Mouse (Mus musculus) spleen, adult 2 months (tissue): Measurements from ENCODE around the gene Cnpy3. TPM values are rescaled to one million over a fixed set of nuclear protein-coding genes. Genes with fewer than 3 reads are reported as not detected.
"Not testable (repeated sequence)": the region's sequence is repeated elsewhere in the genome, so short reads cannot be mapped to it uniquely, and the experiment has no call there.

Source experiments
- DNase-seq, 2 experiments: peaks; one replicate each; pipeline versions ENCODE4 v3.0.0 to v3.0.0-alpha.2; 2012 to 2021; ENCODE audit warnings: low spot score in 2 of 2, low read depth in 1 of 2
- H3K27ac ChIP-seq: fragments of 200-500 bp; 2 replicates; pipeline ENCODE4 v1.5.1; 2012; ENCODE audit warnings: low read length, inconsistent platforms; ENCODE audit not compliant: insufficient read depth
- H3K27me3 ChIP-seq: fragments of 200-500 bp; 2 replicates; pipeline ENCODE4 v1.6.1; 2012; ENCODE audit warnings: mild to moderate bottlenecking, moderate library complexity, low read length, inconsistent platforms; ENCODE audit not compliant: control insufficient read depth, insufficient read depth
- H3K36me3 ChIP-seq: fragments of 200-500 bp; 2 replicates; pipeline ENCODE4 v1.6.1; 2012; ENCODE audit warnings: mild to moderate bottlenecking, low read length, inconsistent platforms; ENCODE audit not compliant: control insufficient read depth, insufficient read depth
- H3K4me1 ChIP-seq: fragments of 200-500 bp; 2 replicates; pipeline ENCODE4 v1.6.1; 2011; ENCODE audit warnings: inconsistent platforms; ENCODE audit not compliant: control insufficient read depth, insufficient read depth, insufficient read length
- H3K4me3 ChIP-seq: fragments of 200-500 bp; 2 replicates; pipeline ENCODE4 v1.5.1; 2011; ENCODE audit warnings: mild to moderate bottlenecking, inconsistent platforms; ENCODE audit not compliant: insufficient read depth, insufficient read length; ENCODE audit errors: extremely low read depth
- CTCF ChIP-seq: fragments of 200-500 bp; IDR thresholded peaks from 2 replicates; pipeline ENCODE4 v1.5.1; 2011; ENCODE audit warnings: mild to moderate bottlenecking, inconsistent platforms; ENCODE audit not compliant: insufficient read depth, insufficient read length, insufficient replicate concordance; ENCODE audit errors: extremely low read depth
- POLR2A ChIP-seq: fragments of 200-500 bp; IDR thresholded peaks from 2 replicates; pipeline ENCODE4 v1.6.1; 2011; ENCODE audit warnings: low read depth, low read length, inconsistent platforms
- WGBS: fragments of 180-500 bp; shearing (Covaris S2); methylation state at CpG from one replicate; pipeline ENCODE4 v1.1.7; 2018; 5-methylcytosine and 5-hydroxymethylcytosine counted together
- polyA plus RNA-seq: library from polyadenylated mRNA; depleted of rRNA; stranded (reverse); fragments of >200 nt; gene quantifications from 2 replicates; pipeline ENCODE4 v1.2.3, GENCODE M21; 2012

The Cnpy3 gene
- polyA plus RNA-seq, 1 experiment: 55.6 TPM

DNA sequence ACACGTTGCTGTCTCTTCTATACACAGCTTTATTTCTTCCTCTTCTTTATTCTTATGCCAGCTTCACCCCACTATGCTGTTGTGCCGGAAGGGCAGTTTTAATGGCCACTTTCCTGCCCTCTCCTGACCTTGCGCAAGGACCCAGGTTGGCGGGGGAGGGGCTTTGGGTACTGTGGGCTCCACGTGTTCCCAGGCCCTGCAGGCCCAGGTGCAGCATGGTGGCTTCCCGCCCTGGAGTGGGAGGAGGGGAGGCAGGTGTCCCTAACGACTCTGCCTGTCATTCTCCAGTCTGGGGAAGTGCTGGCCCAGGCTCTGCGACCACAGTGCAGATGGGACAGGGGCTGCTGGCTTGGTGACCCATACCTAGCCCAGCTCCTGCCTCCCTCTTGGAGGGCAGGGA lies 15.9 kb upstream of the Cnpy3 start:
- H3K36me3 ChIP-seq: no peaks in the 10 kb centered on the region
- H3K4me3 ChIP-seq: no peak overlapping the region
- no peaks in the 10 kb centered on the region for H3K4me1 ChIP-seq
- TF ChIP-seq POLR2A (no peak), CTCF (no peak)
- DNase-seq: no peak
- 37% methylated on average over 8 of the region's 8 CpGs for WGBS
- H3K27ac ChIP-seq: no peak overlapping the region
- no peaks in the 10 kb centered on the region for H3K27me3 ChIP-seq

GRCm38 (mm10) chr17:46764916-46765315 lies 12.9 kb upstream of the Cnpy3 start:
- H3K27me3 ChIP-seq, H3K4me1 ChIP-seq, H3K4me3 ChIP-seq, H3K27ac ChIP-seq, H3K36me3 ChIP-seq, DNase-seq: not testable (repeated sequence)
- WGBS: 84% methylated on average over 9 of the region's 9 CpGs

GRCm38 (mm10) chr17:46763544-46763943 lies 11.5 kb upstream of the Cnpy3 start, which contains the start of gene Ptcra:
TSS of gene Ptcra (minus strand) at chr17:46763712.
- no peak for TF ChIP-seq CTCF
- TF ChIP-seq POLR2A: no peak
- WGBS: 66% methylated on average over 2 of the region's 2 CpGs
- H3K4me1 ChIP-seq: no peaks in the 10 kb centered on the region
- DNase-seq: no peak
- H3K27ac ChIP-seq: no peak within 1 kb of the TSS
- no peaks in the 10 kb centered on the region for H3K27me3 ChIP-seq
- H3K36me3 ChIP-seq: no peaks in the 10 kb centered on the region
- no peak within 1 kb of the TSS for H3K4me3 ChIP-seq

DNA sequence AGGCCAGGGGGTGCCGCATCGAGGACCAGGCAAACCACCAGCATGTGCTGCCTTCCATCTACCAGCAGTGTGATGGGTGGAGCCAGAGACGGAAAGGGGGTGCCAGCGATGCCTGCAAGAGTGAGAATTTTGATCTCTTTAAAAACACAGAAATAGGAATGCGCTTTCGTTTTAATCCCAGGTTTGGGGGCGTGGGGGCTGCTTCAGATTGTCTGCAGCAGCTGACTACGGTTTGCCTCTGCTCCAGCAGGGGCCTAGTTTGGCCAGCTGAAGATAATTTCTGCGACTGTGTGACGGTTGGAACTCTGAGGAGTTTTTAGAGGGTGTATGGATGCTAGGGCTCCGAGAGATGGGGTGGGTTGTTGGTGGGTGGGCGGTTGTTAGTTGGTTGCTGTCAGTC lies 6.7 kb upstream of the Cnpy3 start:
- Histone ChIP-seq H3K4me3 (no peak overlapping the region), H3K36me3 (no peaks in the 10 kb centered on the region), H3K4me1 (no peaks in the 10 kb centered on the region), H3K27ac (no peak overlapping the region), H3K27me3 (no peaks in the 10 kb centered on the region)
- no peak for TF ChIP-seq POLR2A
- TF ChIP-seq CTCF: no peak
- 90% methylated on average over 12 of the region's 12 CpGs for WGBS
- no peak for DNase-seq

DNA sequence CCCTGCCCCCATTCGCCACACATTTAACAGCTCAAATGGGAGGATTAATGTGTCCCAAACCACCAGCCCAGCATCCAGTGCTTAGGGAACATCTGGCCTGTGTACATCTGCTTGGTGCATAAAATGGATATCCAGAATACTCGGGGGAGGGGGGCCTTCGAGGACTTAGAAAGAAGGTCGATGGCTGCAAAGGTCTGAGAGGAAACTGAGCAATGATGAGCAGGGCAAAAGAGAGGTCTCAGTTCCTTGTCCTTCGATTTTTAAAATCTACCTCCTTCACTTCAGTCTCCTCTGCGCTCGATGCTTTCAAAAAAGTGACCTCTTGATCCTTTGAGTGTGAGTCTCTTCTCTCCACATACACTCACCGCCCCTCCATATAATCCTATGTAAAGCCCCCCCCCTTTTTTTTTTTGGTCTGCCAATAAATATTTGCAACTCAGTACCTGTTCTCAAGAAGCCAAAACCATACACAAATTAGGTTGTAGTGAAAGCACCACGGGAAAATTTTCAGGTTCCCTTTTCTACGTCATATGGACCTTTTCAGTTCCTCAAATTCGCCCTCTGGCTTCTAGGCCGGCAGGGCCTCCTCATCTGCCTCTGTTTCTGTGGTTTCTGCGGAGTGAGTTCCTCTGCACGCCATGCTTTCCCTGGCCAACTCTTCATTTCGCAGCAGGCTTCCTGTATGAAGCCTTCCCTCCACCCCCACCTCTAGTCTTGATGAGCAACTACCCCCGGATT lies 789 bp downstream of the Cnpy3 start:
- peak; percentile 78 to 91 for DNase-seq
- H3K27me3 ChIP-seq: no peaks in the 10 kb centered on the region
- 3% methylated on average over 16 of the region's 16 CpGs for WGBS

DNA sequence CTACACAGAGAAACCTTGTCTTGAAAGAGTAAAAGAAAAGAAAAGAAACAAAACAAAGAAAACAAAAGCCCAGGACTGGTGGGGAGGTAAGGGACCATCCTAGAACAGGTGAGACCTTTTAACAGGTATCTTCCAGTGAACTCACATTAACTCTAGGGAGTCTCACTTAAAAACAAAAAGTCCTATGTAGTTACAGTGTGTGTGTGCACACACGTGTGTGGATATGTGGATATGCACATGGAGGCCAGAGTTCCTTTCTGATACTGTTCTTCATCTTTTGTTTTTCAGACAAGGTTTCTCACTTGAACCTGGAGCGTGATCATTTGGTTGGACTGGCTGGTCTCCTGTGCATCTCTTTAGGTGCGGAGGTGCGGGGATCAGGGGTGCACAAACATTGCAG lies 1.4 kb downstream of the Cnpy3 start:
- Histone ChIP-seq H3K4me1 (peaks cover 11% of the 10 kb centered on the region; the same call in 1 of the 2 replicates), H3K4me3 (peak overlapping the region; percentile 95; the same call in 1 of the 2 replicates)

More for the DNA sequence above, 789 bp downstream of the Cnpy3 start:
- peak overlapping the region; percentile 95 for H3K4me3 ChIP-seq
- H3K4me1 ChIP-seq: peaks cover 11% of the 10 kb centered on the region; the same call in 1 of the 2 replicates
- peaks cover 11% of the 10 kb centered on the region for H3K36me3 ChIP-seq
- peak overlapping the region; percentile 97 for H3K27ac ChIP-seq
- TF ChIP-seq CTCF: no peak
- peak; percentile 23; the same call in 1 of the 2 replicates for TF ChIP-seq POLR2A

GRCm38 (mm10) chr17:46749282-46749681 lies 2.7 kb downstream of the Cnpy3 start:
- peaks cover 11% of the 10 kb centered on the region; the same call in 1 of the 2 replicates for H3K4me1 ChIP-seq
- DNase-seq: no peak
- peaks cover 19% of the 10 kb centered on the region for H3K36me3 ChIP-seq
- no peak overlapping the region for H3K4me3 ChIP-seq
- 66% methylated on average over 5 of the region's 5 CpGs for WGBS
- no peak for TF ChIP-seq CTCF
- no peak for TF ChIP-seq POLR2A
- peak overlapping the region; percentile 2; the same call in 1 of the 2 replicates for H3K27ac ChIP-seq
- no peaks in the 10 kb centered on the region for H3K27me3 ChIP-seq

More for the DNA sequence above, 1.4 kb downstream of the Cnpy3 start:
- peaks cover 13% of the 10 kb centered on the region for H3K36me3 ChIP-seq
- WGBS: 29% methylated on average over 4 of the region's 4 CpGs
- H3K27me3 ChIP-seq: no peaks in the 10 kb centered on the region
- TF ChIP-seq CTCF (no peak), POLR2A (no peak)
- peak overlapping the region; percentile 97 for H3K27ac ChIP-seq
- DNase-seq: no peak
